Mouse (Mus musculus): ENCODE measurements around the gene Cfi. TPM values are rescaled to one million over a fixed set of nuclear protein-coding genes. Genes with fewer than 3 reads are reported as not detected.

The Cfi gene
- total RNA-seq, 4 experiments from 2014 or later: not detected

Other genes starting within 250 kb of the Cfi start
- 1 to 10 TPM in 3 of 4 experiments, under 1 TPM in 1; 0.75 to 3.0 (median 2.3) TPM for gene Egf, start 80.6 kb upstream of the Cfi start, total RNA-seq (2022)
- not detected for gene Lrit3, start 31.9 kb upstream of the Cfi start, total RNA-seq (2022)
- gene Rrh, start 13.3 kb upstream of the Cfi start, total RNA-seq (2022): under 1 TPM in 2 of 4 experiments, not detected in 2; 0.08 to 0.18 TPM
- gene Gar1, start 4.5 kb upstream of the Cfi start, total RNA-seq (2022): 10 to 100 TPM; 40.1 to 54.4 (median 47.8) TPM
- 10 to 100 TPM; 38.3 to 48.4 (median 42.9) TPM for gene Pla2g12a, start 42.7 kb downstream of the Cfi start, total RNA-seq (2022)
- 10 to 100 TPM; 42.7 to 54.2 (median 47.8) TPM for gene Casp6, start 65.5 kb downstream of the Cfi start, total RNA-seq (2022)
- 10 to 100 TPM; 10.2 to 20.6 (median 11.2) TPM for gene Mcub, start 134.3 kb downstream of the Cfi start, total RNA-seq (2022)
- 10 to 100 TPM; 61.0 to 96.2 (median 73.9) TPM for gene Sec24b, start 225.7 kb downstream of the Cfi start, total RNA-seq (2022)

Data from adrenal gland, adult 8-10 months (tissue).